Mouse (Mus musculus) testis, adult 2 months (tissue): ENCODE results near the gene Arhgap24.

Experiments used
- CTCF ChIP-seq: fragments of 200-500 bp; IDR thresholded peaks from 2 replicates; pipeline ENCODE4 v1.5.1; 2012; ENCODE audit warnings: low read depth, mild to moderate bottlenecking, inconsistent platforms, low read length, moderate library complexity; ENCODE audit not compliant: control insufficient read depth, insufficient read depth, insufficient replicate concordance
- POLR2A ChIP-seq: fragments of 200-500 bp; IDR thresholded peaks from 2 replicates; pipeline ENCODE4 v1.6.1; 2012; ENCODE audit warnings: low read depth, mild to moderate bottlenecking, inconsistent platforms, low read length, moderate library complexity; ENCODE audit not compliant: control insufficient read depth

DNA sequence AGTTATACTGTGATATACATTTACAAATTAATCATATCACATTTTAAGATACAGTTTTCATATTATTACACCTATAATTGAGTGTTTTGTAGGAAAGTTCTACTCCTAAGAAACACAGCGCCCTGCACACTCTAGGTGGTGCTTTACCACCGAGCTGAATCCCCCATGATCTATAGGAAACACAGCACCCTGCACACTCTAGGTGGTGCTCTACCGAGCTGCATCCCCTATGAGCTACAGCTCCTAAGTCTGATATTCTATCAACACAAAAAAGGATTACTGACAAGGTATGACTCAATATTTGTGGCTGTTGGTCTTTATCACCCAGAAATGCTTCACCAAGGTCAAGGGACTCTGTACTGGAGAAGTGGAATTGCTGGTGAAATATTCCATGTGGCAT is 27.0 kb downstream of the Arhgap24 start:
- TF ChIP-seq CTCF: no peak
- TF ChIP-seq POLR2A: no peak
